Mouse (Mus musculus): ENCODE measurements around the gene Kcnma1. TPM values are rescaled to one million over a fixed set of nuclear protein-coding genes. Genes with fewer than 3 reads are reported as not detected.
A peak's percentile ranks its signal among the peaks of the same experiment; 100 is the strongest.

The Kcnma1 gene
- polyA plus RNA-seq, 1 experiment from 2014 or later, result 1.0 TPM

- H3K4me3 ChIP-seq (ENCODE audit: low read length), result no peak overlapping the region
- WGBS, result 79% methylated on average over 5 of the region's 5 CpGs
- H3K36me3 ChIP-seq (ENCODE audit: control insufficient read depth, insufficient read depth, low read length), result no peaks in the 10 kb centered on the region
- no peak for ATAC-seq (ENCODE audit: low read depth)
- H3K27ac ChIP-seq (ENCODE audit: low read length), result no peak overlapping the region
- no peaks in the 10 kb centered on the region for H3K4me1 ChIP-seq (replicated peaks; ENCODE audit: control insufficient read depth, insufficient read depth, low read length)
- H3K27me3 ChIP-seq (ENCODE audit: control insufficient read depth, insufficient read depth, low read depth, low read length), result no peaks in the 10 kb centered on the region
- no peak overlapping the region for H3K4me2 ChIP-seq (ENCODE audit: low read depth, low read length)
- H3K9me3 ChIP-seq (ENCODE audit: control insufficient read depth, low read length), result no peaks in the 10 kb centered on the region
- no peak overlapping the region for H3K9ac ChIP-seq (ENCODE audit: low read length)
These were observed 301.4 kb downstream of the Kcnma1 start for GRCm38 (mm10) chr14:23712891-23713290.

GRCm38 (mm10) chr14:23710954-23711353, 303.3 kb downstream of the Kcnma1 start:
- H3K4me1 ChIP-seq (replicated peaks; ENCODE audit: control insufficient read depth, insufficient read depth, low read length), result peaks cover 1% of the 10 kb centered on the region; the same call in 1 of the 2 replicates
- no peaks in the 10 kb centered on the region for H3K9me3 ChIP-seq (ENCODE audit: control insufficient read depth, low read length)
- no peak overlapping the region for H3K4me2 ChIP-seq (ENCODE audit: low read depth, low read length)
- WGBS, result 73% methylated on average over 7 of the region's 7 CpGs
- H3K27me3 ChIP-seq (ENCODE audit: control insufficient read depth, insufficient read depth, low read depth, low read length), result no peaks in the 10 kb centered on the region
- no peak overlapping the region for H3K27ac ChIP-seq (ENCODE audit: low read length)
- ATAC-seq (ENCODE audit: low read depth), result no peak
- no peak overlapping the region for H3K9ac ChIP-seq (ENCODE audit: low read length)
- no peaks in the 10 kb centered on the region for H3K36me3 ChIP-seq (ENCODE audit: control insufficient read depth, insufficient read depth, low read length)
- no peak overlapping the region for H3K4me3 ChIP-seq (ENCODE audit: low read length)

GRCm38 (mm10) chr14:23706837-23707236, 307.5 kb downstream of the Kcnma1 start:
- WGBS, result 56% methylated on average over 10 of the region's 10 CpGs
- Histone ChIP-seq H3K4me3 (ENCODE audit: low read length) (no peak overlapping the region), H3K27ac (ENCODE audit: low read length) (no peak overlapping the region)

GRCm38 (mm10) chr14:23705647-23706046, 308.6 kb downstream of the Kcnma1 start:
- no peaks in the 10 kb centered on the region for H3K27me3 ChIP-seq (ENCODE audit: control insufficient read depth, insufficient read depth, low read depth, low read length)
- H3K9ac ChIP-seq (ENCODE audit: low read length), result no peak overlapping the region
- H3K36me3 ChIP-seq (ENCODE audit: control insufficient read depth, insufficient read depth, low read length), result no peaks in the 10 kb centered on the region
- H3K4me3 ChIP-seq (ENCODE audit: low read length), result no peak overlapping the region
- no peaks in the 10 kb centered on the region for H3K9me3 ChIP-seq (ENCODE audit: control insufficient read depth, low read length)
- no peak overlapping the region for H3K27ac ChIP-seq (ENCODE audit: low read length)
- 46% methylated on average over 3 of the region's 3 CpGs for WGBS
- peaks cover 7% of the 10 kb centered on the region; the same call in 1 of the 2 replicates for H3K4me1 ChIP-seq (replicated peaks; ENCODE audit: control insufficient read depth, insufficient read depth, low read length)
- H3K4me2 ChIP-seq (ENCODE audit: low read depth, low read length), result no peak overlapping the region
- no peak for ATAC-seq (ENCODE audit: low read depth)

More at GRCm38 (mm10) chr14:23706837-23707236, 307.5 kb downstream of the Kcnma1 start:
- H3K9me3 ChIP-seq (ENCODE audit: control insufficient read depth, low read length), result no peaks in the 10 kb centered on the region
- H3K4me2 ChIP-seq (ENCODE audit: low read depth, low read length), result no peak overlapping the region
- no peaks in the 10 kb centered on the region for H3K27me3 ChIP-seq (ENCODE audit: control insufficient read depth, insufficient read depth, low read depth, low read length)
- ATAC-seq (ENCODE audit: low read depth), result 0 out of 2 replicates have a peak, but pooled peaks have one; percentile 51
- no peak overlapping the region for H3K9ac ChIP-seq (ENCODE audit: low read length)
- peaks cover 7% of the 10 kb centered on the region; the same call in 1 of the 2 replicates for H3K4me1 ChIP-seq (replicated peaks; ENCODE audit: control insufficient read depth, insufficient read depth, low read length)
- H3K36me3 ChIP-seq (ENCODE audit: control insufficient read depth, insufficient read depth, low read length), result no peaks in the 10 kb centered on the region

- H3K9me3 ChIP-seq (ENCODE audit: control insufficient read depth, low read length), result no peaks in the 10 kb centered on the region
- no peak overlapping the region for H3K4me2 ChIP-seq (ENCODE audit: low read depth, low read length)
- ATAC-seq (ENCODE audit: low read depth), result no peak
- H3K27ac ChIP-seq (ENCODE audit: low read length), result no peak overlapping the region
- no peak overlapping the region for H3K4me3 ChIP-seq (ENCODE audit: low read length)
- peaks cover 7% of the 10 kb centered on the region; the same call in 1 of the 2 replicates for H3K4me1 ChIP-seq (replicated peaks; ENCODE audit: control insufficient read depth, insufficient read depth, low read length)
- H3K27me3 ChIP-seq (ENCODE audit: control insufficient read depth, insufficient read depth, low read depth, low read length), result no peaks in the 10 kb centered on the region
- H3K9ac ChIP-seq (ENCODE audit: low read length), result no peak overlapping the region
- H3K36me3 ChIP-seq (ENCODE audit: control insufficient read depth, insufficient read depth, low read length), result no peaks in the 10 kb centered on the region
These were observed 310.0 kb downstream of the Kcnma1 start for GRCm38 (mm10) chr14:23704303-23704702.

- no peaks in the 10 kb centered on the region for H3K9me3 ChIP-seq (ENCODE audit: control insufficient read depth, low read length)
- H3K27me3 ChIP-seq (ENCODE audit: control insufficient read depth, insufficient read depth, low read depth, low read length), result no peaks in the 10 kb centered on the region
These were observed 317.9 kb downstream of the Kcnma1 start for GRCm38 (mm10) chr14:23696341-23696740.

GRCm38 (mm10) chr14:23689681-23690080, 324.6 kb downstream of the Kcnma1 start:
- no peaks in the 10 kb centered on the region for H3K27me3 ChIP-seq (ENCODE audit: control insufficient read depth, insufficient read depth, low read depth, low read length)

More at GRCm38 (mm10) chr14:23696341-23696740, 317.9 kb downstream of the Kcnma1 start:
- Histone ChIP-seq H3K9ac (ENCODE audit: low read length) (no peak overlapping the region), H3K4me2 (ENCODE audit: low read depth, low read length) (no peak overlapping the region), H3K4me1 (replicated peaks; ENCODE audit: control insufficient read depth, insufficient read depth, low read length) (no peaks in the 10 kb centered on the region), H3K27ac (ENCODE audit: low read length) (no peak overlapping the region), H3K4me3 (ENCODE audit: low read length) (no peak overlapping the region), H3K36me3 (ENCODE audit: control insufficient read depth, insufficient read depth, low read length) (no peaks in the 10 kb centered on the region)
- 72% methylated on average over 3 of the region's 3 CpGs for WGBS
- ATAC-seq (ENCODE audit: low read depth), result no peak

GRCm38 (mm10) chr14:23688513-23688912, 325.8 kb downstream of the Kcnma1 start:
- Histone ChIP-seq H3K9ac (ENCODE audit: low read length) (no peak overlapping the region), H3K27ac (ENCODE audit: low read length) (no peak overlapping the region), H3K4me1 (replicated peaks; ENCODE audit: control insufficient read depth, insufficient read depth, low read length) (no peaks in the 10 kb centered on the region), H3K27me3 (ENCODE audit: control insufficient read depth, insufficient read depth, low read depth, low read length) (no peaks in the 10 kb centered on the region), H3K36me3 (ENCODE audit: control insufficient read depth, insufficient read depth, low read length) (no peaks in the 10 kb centered on the region), H3K4me3 (ENCODE audit: low read length) (no peak overlapping the region), H3K9me3 (ENCODE audit: control insufficient read depth, low read length) (no peaks in the 10 kb centered on the region), H3K4me2 (ENCODE audit: low read depth, low read length) (no peak overlapping the region)
- WGBS, result 52% methylated on average over 3 of the region's 3 CpGs
- ATAC-seq (ENCODE audit: low read depth), result no peak

More at GRCm38 (mm10) chr14:23689681-23690080, 324.6 kb downstream of the Kcnma1 start:
- Histone ChIP-seq H3K4me2 (ENCODE audit: low read depth, low read length) (no peak overlapping the region), H3K9ac (ENCODE audit: low read length) (no peak overlapping the region), H3K4me3 (ENCODE audit: low read length) (no peak overlapping the region), H3K9me3 (ENCODE audit: control insufficient read depth, low read length) (no peaks in the 10 kb centered on the region), H3K27ac (ENCODE audit: low read length) (no peak overlapping the region), H3K36me3 (ENCODE audit: control insufficient read depth, insufficient read depth, low read length) (no peaks in the 10 kb centered on the region), H3K4me1 (replicated peaks; ENCODE audit: control insufficient read depth, insufficient read depth, low read length) (no peaks in the 10 kb centered on the region)
- 50% methylated on average over 5 of the region's 5 CpGs for WGBS
- no peak for ATAC-seq (ENCODE audit: low read depth)

GRCm38 (mm10) chr14:23684463-23685066, 329.7 kb downstream of the Kcnma1 start:
- ATAC-seq (ENCODE audit: low read depth), result no peak
- Histone ChIP-seq H3K4me3 (ENCODE audit: low read length) (no peak overlapping the region), H3K9me3 (ENCODE audit: control insufficient read depth, low read length) (no peaks in the 10 kb centered on the region), H3K9ac (ENCODE audit: low read length) (no peak overlapping the region), H3K36me3 (ENCODE audit: control insufficient read depth, insufficient read depth, low read length) (no peaks in the 10 kb centered on the region), H3K4me1 (replicated peaks; ENCODE audit: control insufficient read depth, insufficient read depth, low read length) (no peaks in the 10 kb centered on the region), H3K4me2 (ENCODE audit: low read depth, low read length) (no peak overlapping the region), H3K27me3 (ENCODE audit: control insufficient read depth, insufficient read depth, low read depth, low read length) (no peaks in the 10 kb centered on the region), H3K27ac (ENCODE audit: low read length) (no peak overlapping the region)
- 33% methylated on average over 3 of the region's 3 CpGs for WGBS
